Mouse (Mus musculus) heart, adult 8-10 months (tissue): ENCODE data around the gene Gm36028. TPM values are rescaled to one million over a fixed set of nuclear protein-coding genes. Genes with fewer than 3 reads are reported as not detected.
A peak's percentile ranks its signal among the peaks of the same experiment; 100 is the strongest.

ENCODE experiments used
- DNase-seq: peaks from one replicate; pipeline ENCODE4 v3.0.0; 2022; ENCODE audit warnings: low spot score
- total RNA-seq, 4 experiments: library from RNA; stranded (reverse); gene quantifications; 2 replicates each; pipeline ENCODE4 v1.2.4; 2022

The Gm36028 gene
- 1 to 10 TPM in 3 of 4 experiments, under 1 TPM in 1; 0.90 to 1.4 (median 1.3) TPM for total RNA-seq

- no peak for DNase-seq
Measured at GRCm38 (mm10) chr16:37861029-37861428, at the start of gene Gm36028. Gene Gm36028 (minus strand): TSS chr16:37861146.

- no peak for DNase-seq
Measured at GRCm38 (mm10) chr16:37906456-37906855, 45.5 kb upstream of the Gm36028 start.

- no peak for DNase-seq
Measured at GRCm38 (mm10) chr16:37901318-37901717, 40.4 kb upstream of the Gm36028 start.

GRCm38 (mm10) chr16:37899357-37899756, 38.4 kb upstream of the Gm36028 start:
- no peak for DNase-seq

- DNase-seq: no peak
Measured at GRCm38 (mm10) chr16:37898790-37899189, 37.8 kb upstream of the Gm36028 start.

DNA sequence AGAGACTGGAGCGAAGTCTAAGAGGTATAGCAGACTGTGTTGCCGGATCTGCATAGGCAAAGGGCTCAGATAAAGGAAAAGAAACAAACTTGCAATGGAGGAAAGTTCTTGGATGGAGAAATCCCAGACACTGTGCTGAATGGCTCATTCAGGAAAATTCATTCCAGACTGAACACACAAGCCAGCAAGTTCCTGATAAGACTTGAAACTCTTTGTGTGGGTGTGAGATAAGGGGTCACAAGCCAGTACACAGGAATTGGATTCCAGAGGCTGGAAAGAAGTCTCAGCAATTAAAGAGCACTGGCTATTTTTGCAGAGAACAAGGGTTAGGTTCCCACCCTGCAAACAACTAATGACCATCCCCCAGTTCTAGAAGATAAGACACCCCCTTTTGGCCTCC, 33.0 kb upstream of the Gm36028 start:
- peak; percentile 48 for DNase-seq

- DNase-seq: no peak
Measured at GRCm38 (mm10) chr16:37893381-37893780, 32.4 kb upstream of the Gm36028 start.

- DNase-seq: no peak
Measured at GRCm38 (mm10) chr16:37892667-37893066, 31.7 kb upstream of the Gm36028 start.

- no peak for DNase-seq
Measured at GRCm38 (mm10) chr16:37888986-37889385, 28.0 kb upstream of the Gm36028 start.

DNA sequence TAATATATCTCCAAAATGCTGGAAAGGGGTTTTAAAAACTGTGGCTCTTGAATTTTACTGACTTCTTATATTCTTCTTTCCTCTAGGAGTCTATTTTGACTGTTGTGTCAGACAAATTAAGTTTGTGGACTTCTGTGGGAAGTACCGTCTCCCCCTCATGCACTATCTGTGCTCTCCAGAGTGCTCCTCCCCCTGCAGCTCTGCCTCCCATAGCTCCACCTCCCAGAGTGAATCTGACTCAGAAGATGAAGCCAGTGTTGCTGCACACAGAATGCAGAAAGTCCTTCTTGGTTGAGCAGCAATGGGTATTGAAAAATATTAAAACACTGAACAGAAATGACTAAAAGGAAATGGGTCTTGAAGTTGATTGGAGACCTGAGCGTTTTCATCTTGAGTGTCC, 20.2 kb upstream of the Gm36028 start:
- no peak for DNase-seq

DNA sequence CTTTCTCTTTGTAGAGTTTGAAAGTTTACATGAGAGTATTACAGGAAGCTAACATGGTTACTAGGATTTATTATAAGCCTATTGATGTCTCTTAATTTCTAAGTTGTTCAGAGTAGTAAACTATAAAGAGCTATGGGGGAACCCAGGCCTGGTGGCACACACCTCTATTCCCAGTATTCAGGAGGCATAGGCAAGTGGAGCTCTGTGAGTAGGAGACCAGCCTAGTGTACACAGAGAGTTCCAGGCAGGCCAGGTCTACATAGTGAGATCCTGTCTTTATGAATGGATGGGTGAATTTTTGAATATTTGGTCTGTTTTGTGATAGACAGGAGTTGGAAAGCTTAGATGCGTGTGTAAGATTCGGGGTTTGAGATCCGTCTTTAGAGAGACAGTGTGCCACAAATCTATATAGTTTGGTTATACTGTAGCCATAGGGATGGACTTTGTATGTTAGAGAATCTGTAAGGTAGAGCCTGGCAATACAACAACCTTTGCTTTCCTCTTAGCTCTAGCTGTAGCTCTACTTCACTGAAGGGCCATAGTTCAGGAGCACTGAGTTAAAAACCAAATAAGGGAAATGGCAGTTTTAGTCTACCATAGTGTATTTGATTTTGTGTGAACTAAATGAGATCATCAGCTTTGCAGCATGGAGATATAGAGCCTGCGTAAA, 18.9 kb upstream of the Gm36028 start:
- DNase-seq: no peak

- no peak for DNase-seq
Measured at GRCm38 (mm10) chr16:37878951-37879505, 18.1 kb upstream of the Gm36028 start.

DNA sequence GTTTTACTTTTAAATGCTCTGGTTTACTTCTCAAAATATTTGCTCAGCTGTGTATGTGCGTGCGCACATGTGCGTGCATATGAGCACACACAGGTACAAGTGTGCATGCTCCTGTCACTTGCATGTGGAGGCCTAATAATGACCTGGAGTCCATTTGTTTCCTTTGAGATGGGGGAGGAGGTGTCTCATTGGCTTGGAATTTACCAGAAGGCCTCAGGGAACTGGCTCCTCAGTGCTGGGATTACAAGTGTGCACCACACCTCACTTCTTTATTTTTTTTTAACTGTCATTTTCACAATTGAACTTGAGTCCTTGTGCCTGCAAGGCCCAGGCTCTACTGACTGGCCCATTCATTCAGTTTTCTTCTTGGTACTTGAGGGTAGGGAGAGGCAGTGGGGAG, 16.5 kb upstream of the Gm36028 start:
- no peak for DNase-seq

DNA sequence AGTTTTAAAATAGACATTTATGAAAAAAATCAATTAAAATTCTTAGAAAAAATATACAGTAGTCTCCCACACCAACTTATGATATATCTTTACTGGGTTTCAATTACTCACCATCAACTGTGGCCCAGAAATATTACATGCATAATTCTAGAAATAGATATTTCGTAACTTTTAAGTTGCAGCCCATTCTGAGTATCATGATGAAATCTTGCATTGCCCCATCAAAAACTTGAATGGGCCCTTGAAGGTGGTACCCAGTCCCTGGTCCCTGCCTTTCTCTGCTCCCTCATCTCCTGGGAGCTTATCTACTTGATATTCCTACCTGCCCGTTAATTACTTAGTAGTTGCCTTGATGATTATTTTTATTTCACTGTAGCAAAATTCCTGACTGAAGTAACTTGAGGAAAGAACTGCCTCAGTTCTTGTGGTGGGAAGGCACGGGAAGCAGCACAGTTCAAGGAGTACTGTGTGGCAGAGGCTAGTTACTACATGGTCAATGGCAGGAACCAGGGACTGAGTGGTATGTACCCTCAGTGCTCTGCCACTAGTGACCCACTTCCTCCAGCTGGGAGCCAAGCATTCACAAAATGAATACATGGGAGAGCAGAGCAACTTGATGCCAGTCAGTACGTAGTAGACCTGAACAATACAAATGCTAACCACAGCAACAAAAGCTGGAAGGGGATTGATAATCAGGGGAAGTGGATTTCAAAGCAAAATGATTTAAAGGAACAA, 13.7 kb upstream of the Gm36028 start:
- no peak for DNase-seq

DNA sequence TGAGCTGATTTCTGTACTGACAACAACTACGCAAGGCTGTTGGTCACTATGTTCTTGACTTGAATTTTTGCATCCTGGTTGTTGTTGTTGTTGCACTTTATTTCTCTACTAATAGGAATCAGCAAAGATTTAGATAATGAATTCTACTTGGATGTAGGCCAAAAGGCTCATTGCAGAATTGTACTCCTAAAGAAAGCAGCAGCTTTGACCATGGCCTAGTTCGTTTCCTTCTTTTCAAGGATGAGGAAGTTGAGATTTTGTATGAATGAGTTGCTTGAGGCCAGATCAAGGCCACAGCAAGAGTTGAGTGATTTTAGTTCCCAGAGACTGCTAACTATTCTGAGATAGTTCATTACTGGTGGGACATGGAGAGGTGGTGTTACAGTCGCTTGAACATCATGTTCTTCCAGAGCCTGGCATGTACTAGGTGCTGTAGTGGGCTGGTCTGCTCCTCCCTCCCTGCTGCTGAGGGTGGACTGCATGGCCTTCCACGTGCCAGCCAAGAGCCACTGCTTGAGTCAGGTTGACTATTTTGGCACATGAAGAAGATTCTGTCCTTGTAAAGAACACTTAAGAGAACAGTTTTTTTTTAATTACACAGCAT, 10.3 kb upstream of the Gm36028 start:
- peak; percentile 63 for DNase-seq

DNA sequence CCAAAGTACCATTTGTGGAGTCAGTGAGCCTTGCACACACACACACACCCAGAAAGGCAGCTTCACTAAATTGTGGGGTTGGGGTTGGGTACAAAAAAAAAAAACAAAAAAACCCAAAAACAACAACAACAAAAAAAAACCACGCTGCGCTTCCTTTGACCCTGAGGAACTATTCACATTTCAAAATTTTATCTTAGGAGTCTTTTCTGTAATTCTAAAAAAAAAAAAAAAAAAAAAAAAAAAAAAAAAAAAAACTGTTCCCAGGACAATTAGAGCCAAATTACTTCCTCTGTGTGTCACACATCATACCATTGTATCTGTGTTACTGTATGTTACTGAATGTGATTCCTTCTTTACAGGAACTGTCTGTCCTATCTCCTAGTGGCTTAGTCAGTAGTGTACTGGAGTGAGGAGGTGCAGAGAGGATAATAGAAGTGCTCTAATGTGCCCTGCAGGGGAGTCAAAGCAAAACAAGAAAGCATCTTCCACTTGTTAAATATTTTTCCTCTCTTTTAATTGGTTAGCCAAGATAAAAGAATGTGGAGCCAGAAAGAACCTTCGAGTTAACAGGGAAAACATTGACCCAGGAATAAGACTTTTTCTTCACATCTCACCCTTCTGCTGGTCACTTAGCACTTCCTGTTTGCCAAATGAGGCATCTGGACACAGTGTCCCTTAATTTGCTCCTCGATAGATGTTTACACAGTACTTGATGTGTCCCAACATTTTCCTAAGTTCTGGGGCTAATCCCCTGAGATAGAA, 8.7 kb upstream of the Gm36028 start:
- peak; percentile 33 for DNase-seq

GRCm38 (mm10) chr16:37868506-37869469, 7.8 kb upstream of the Gm36028 start:
- DNase-seq: no peak

DNA sequence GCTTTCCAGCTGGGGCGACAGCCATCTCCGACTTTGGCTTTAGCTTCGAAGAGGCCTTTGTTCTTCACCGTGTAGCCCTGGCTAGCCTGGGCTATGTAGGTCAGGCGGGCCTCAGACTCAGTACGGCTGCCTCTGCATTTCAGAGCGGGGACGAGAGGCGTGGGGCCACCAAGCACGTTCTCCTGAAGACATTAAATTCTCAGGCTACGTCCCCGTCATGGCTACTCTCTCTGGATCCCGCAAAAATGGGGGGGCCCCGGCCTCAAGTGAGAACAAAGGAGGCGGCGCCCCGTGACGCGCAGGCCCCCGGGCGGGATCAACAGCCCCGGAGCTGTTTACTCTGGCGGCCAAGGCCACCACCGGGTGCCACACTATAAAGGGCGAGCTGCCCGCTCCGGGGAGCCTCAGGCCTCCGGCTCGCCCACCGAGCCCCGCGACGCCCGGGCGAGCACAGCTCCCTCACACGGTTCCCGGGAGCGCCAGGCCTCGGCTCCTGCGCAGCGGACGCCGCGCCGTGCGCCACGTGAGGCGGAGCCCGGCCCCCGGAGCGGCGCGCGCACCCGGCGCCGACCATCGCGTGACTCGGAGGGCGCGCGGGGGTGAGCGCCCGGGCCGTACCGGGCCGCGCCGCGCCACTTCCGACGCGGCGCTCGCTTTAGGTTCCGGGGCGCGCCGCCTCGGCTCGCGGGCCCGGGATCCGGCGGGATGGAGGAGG, 7.0 kb upstream of the Gm36028 start, which contains the start of gene Lrrc58:
Gene Lrrc58 (plus strand): TSS at position 599 of the 715 bp plus-strand sequence.
- peak; percentile 77 for DNase-seq

DNA sequence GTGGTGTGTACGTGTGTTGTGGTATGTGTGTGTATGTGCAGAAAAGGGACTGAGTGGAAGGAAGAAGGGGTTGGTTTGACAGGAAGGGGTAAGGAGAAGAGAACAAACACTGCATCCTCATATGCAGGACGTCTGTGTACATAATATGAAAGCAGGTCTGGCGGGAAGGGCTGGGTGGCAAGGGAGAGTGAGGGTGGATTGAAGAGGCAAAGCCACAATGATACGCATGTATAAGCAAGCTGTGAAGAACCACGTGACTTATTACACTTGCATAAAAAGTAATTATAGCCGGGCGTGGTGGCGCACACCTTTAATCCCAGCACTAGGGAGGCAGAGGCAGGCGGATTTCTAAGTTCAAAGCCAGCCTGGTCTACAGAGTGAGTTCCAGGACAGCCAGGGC, 4.9 kb upstream of the Gm36028 start:
- no peak for DNase-seq

DNA sequence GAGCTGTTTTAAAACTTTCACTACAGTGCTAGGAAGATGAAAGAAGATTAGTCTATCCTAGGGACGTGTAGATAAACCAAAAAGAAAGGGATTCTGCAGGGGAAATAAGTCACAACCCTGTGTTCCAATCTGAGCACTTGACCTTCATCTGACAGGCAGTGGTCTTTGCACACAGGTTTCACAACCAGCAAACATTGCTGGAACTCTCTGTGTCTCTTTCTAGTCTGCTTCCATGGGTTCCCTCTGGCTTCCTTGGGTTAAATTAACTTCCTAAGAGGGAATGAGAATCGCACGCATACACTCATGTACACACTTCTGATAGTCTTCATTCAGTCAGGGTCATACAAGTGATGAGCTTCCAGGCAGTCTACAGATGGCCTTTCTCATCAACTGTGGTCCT, 2.9 kb upstream of the Gm36028 start:
- DNase-seq: no peak
